Mouse (Mus musculus) embryo, embryonic 11 days (tissue): ENCODE measurements around the gene Hoga1.
A peak's percentile ranks its signal among the peaks of the same experiment; 100 is the strongest.

Experiments
- DNase-seq: peaks from one replicate; pipeline ENCODE4 v3.0.0-alpha.2; 2015

Hoga1 gene

DNA sequence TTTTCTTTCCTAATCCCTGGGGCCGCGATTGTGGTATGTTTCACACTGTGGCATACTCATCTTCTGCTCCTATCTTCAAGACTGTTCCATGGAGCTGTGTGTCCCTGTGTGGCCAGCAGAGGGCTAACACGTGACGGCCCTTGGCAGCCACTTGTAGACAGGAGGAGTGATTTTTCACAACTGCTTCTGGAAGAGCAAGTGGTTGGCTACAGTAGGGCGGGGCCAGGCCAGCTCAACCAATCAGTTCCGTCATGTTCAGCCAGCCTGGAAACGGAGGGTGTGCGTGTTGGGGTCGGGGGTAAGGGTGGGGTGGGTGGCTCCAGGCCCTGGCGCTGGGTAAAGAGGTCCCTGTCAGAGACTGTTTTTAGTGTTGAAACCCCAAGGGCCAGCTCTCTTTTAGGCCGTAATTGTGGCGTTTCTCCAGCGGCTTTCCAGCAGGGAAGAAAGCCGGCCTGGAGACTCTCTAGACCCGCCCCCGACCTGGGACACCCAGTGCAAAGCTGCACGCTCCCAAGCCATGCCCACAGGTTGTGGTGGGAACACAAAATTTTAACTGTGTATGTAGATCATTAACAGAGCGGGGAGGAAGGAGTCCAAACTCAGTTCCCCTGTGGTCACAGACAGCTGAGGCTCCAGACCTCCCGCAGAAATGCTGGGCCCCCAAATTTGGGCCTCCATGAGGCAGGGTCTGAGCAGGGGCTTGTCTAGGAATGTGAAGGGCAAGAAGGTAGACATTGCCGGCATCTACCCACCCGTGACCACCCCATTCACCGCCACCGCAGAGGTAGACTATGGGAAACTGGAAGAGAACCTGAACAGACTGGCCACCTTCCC is at the start of gene Hoga1:
Hoga1 (plus strand) TSS at position 342 of the 834 bp plus-strand sequence.
- DNase-seq = peak; percentile 86

DNA sequence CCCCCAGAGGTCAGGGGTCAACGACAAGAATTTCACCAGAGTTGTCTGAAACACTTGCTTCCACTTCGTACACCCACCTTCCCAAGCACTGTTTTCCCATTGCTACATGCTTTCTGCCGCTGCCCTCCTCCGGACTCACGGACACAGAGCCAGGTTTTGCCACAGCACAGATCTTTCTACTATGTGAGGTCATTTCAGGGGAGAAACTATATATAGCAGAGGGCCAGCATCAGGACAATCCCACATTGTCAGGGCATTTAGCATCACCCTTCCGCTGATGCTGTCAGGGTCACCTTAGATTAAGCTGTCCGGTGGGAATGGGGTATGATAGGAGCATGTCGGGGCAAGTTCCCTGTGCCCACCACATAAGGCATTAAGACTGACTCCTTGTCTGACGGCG is 48.3 kb upstream of the Hoga1 start:
- no peak for DNase-seq

DNA sequence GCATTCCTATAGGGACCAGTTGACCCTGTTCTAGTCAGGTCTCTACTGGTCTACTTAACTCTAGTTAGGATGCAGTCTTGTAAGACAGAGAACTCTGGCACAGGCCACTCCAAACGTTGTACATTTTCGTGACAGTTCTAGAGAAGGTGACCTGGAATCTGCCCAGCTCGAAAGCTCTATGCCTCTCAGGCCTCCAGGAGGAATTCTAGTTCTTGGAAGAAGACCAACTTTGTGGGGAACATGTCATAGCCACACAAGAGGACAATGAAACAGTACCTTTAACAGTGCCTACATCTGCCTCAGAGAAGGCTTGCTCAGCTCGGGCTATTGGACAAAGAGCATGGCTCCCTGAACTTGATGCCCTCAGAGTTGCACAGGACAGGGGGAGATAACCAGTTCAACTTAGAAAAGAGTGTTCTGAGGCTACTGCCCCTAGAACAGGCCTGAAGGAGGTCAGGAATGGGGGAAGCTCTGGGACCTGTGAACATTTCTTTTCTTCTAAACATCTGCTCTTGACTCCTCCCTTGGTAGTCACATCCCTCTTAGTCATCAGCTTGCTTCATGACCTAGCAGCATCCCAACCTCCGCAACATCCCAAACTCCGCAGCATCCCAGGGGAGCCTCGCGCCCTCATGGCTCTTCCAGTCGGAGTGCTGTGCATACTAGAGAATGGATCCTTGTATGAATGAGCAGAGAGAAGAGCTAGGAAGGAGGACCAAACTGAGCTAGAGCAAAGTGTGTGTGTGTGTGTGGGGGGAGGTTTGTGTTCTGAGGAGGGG is 46.5 kb upstream of the Hoga1 start:
- no peak for DNase-seq

DNA sequence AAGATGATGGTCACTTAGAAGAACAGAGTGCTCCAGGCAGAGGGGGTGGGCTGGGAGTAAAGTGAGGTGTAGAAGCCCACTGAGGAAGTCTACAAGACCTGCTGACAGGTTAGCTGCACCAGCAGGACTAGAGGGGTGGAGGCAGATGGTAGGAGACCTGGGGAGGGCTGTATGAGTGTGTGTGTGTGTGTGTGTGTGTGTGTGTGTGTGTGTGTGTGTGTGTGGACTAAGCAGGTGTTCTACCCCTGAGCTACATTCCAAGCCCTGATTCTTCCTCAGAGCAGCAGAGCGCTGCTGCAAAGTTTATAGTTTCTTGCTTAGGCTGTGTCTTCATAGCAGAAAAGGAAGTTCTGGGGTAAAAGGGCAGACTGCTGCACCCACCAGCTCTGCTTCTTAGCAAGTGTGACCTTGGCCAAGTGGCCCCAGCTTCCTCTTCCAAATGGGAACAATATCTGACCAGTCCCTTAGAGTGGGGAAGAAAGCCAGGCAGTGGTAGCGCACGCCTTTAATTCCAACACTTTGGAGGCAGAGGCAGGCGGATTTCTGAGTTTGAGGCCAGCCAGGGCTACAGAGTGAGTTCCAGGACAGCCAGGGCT is 45.6 kb upstream of the Hoga1 start:
- DNase-seq = no peak

DNA sequence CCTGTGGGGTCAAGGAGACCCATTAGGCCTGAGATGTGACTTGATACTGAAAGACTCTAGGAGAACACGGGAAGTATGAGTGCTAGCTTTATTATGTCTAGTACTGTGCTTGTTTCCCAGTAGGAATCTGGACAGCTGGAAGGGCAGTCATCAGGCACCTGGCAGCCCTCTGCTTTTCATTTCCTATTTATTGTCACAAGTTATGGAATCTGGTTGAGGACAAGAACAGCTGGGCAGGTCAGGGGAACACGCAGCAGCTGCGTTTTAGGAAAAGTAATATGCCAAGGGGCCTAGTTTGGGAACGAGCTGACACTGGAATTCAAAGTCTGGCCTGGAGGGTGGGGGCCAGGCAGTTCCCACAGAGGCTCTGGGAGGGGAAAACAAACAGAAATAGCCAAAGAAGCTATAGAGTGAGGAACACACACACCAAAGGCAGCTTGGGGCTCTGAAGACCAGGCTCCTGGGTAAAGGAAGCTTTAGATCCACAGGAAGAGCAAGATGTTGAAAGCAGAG is 44.9 kb upstream of the Hoga1 start:
- peak; percentile 39 for DNase-seq

DNA sequence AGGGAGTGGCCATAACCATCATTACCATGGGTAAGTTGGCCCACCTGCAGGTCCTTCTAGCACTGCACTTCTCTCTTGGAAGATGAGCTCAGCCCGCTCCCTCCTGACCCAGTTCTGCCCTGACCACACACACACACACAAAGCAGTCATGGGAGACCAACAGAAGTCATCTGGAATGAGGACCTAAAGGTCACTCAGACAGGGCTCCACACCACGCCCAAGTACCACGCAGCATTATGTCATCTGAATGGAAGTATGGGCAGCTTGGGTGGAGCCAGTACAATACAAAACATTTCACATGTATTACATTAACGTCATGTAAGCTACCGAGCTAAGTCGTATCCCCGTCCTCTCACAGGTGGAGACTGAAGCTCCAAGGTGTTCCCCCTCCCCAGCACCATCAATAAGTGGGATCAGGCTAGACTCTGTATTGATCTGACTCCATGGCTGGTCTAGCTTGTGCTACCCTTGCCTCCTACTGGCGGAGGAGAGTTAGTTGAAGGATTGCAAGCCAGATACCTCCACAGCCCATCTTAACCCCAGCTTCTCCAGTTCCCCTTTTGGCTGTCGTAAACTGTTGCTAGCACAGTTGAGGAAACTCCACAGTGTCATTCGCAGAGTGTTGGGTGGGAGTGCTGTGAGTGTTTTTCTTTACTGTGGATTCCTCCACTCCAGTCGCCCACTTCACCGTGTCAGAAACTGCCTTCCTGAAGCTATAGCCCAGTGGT is 44.0 kb upstream of the Hoga1 start:
- DNase-seq = no peak

DNA sequence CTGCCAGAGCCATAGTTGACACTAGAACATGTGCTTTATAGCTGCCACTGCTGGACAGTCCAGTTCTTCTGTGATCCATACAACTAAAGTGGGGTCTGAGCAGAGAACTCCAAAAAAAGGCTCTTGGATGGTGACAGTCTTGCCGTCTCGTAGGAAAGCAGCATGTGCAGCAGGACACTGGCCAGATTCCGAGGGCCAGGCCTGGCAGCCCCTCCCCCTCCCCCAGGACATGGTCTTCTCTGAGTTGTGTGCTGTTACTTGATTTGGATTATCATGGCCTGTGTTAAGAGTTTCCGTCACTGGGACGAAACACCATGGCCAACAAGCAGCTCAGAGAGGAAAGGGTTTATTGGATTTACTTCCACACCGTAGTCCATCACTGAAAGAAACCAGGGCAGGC is 41.2 kb upstream of the Hoga1 start:
- DNase-seq = no peak

DNA sequence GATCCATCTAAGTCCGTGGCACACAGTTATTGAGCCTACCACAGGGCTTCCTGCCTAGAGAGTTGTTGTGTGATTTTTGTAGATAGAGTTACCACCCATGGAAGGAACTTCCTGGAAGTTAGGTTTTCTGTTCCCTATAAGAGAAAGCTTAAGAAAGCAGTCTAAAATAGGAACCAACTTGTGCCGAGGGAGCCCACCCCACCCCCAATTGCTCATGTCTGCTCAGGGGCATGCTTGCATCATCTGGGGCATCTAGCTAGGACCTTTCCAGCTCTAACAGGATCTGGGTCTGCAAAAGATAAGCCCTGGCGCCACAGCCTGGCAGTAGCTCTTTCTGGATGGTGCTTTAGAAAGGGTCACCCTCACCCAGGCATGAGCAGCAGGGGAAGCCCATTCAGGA is 39.8 kb upstream of the Hoga1 start:
- DNase-seq = no peak

DNA sequence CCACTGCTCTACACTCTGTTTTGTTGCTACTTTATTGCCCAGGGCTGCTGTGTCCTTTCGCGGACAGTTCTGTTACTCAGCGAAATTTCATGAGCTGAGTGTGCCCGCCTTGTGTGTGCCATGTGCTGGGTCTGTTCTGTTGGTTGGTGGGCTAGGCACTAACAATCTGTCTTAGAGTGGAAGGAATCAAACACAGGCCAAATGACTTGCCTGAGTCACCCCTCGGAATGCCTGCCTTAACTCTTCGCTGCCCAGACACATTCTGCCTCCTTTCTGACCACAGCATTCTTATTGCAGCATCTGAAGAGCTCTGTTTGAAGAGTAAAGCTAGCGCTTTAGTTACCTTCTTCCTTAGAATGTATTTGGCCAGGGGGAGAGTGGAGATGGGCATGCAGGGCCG is 38.8 kb upstream of the Hoga1 start:
- DNase-seq = no peak

DNA sequence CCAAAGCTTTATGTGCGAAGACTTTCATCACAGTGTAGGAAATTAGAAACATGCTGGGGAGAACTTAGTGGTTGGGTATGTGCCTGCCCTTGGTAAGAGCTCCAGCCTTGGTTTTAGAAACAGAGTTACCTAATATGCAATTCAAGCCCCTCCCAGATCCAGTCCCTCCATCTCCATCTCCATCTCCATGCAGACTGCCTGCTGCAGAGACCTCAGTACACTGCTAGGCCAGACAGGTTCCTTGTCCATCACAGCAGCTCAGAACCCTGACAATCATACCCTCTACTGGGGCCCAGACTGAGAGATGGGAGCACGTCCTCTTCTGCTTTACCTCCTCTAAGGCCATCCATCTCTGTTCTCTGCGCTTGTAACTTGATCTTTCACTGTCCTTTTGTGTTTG is 36.8 kb upstream of the Hoga1 start:
- no peak for DNase-seq

DNA sequence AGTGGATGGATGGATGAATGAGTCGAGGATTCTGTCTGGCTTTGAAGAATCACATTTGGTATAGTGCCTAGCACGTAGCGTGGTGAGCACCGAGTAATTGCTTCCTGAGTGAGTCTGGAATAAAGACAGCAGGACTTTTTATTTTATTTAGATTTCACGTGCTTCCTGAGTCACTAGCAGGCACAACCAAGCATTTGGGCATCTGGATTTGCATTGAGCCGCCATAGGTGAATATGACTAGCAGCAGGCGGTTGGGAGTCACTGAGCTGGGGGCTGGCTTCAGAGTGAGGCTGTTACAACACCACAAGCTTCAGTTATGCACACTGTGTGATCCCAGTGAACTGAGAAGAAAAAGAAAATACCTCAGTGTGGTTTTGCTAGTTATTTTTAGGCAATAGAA is 36.3 kb upstream of the Hoga1 start:
- no peak for DNase-seq

DNA sequence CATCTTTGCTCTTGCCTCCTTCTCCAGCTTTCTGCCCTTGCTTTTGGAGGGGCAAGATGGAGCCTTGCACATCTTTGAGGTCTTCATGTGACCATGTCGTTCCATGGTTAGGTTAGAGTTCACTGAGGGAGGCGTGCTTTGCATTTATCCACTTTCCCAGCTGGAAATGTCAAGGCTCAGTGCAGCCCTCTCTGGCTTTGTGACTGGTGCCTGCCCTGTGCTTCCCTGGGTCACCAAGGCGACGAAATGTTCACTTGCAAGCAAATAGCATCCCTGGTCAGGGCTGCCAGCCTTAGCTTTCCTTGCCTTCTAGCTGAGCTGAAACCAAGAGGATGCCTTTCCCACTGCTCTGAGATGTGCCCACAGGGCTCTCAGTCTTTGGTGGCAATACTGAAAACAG is 35.0 kb upstream of the Hoga1 start:
- no peak for DNase-seq

DNA sequence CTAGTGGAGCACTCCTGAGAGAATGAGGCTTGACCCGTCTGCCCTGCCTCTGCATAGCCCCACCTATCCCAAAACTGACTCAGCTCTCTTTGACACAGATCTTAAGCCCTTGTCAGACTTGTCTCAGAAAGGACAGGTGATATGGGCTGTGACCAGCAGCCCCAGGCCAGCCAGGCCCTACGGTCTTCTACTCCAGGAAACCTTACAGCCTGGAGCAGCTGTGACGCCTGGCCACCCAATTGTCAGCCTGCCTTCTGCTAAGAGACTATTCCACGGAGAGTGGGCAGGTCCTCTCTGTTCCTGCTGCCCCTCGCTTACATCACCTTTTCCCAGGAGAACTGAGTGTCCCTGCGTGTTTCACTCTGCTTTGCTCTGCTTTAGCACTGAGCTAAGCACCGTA is 34.3 kb upstream of the Hoga1 start:
- DNase-seq = no peak

DNA sequence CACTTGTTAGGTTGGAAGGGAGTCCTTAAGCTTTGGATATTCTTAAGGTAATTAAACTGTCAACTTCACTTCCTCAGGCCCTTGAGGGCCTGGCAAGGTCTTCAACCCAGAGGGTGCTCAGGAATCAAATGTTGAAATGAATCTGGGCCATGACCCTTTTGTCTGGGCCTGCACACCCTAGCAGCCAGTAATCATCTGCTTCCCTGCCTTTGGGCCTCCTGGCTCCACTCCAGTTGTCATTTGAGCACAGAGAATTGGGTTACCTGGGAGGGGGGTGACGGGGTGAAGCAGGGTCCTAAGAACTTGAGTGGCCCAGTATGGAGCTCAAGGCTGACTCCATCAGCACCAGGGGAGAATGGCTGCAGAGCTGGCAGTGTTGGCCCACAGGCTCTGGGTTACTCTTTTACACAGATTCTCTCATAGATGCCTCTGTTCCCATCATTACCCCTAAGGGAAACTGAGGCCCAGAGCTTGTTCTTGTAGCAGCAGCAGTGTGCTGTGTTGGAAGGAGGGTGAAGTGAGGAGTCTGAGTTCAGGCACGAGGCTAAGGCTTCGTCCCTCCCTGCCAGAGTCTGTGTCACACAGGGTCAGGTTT is 31.1 kb upstream of the Hoga1 start:
- DNase-seq = no peak

DNA sequence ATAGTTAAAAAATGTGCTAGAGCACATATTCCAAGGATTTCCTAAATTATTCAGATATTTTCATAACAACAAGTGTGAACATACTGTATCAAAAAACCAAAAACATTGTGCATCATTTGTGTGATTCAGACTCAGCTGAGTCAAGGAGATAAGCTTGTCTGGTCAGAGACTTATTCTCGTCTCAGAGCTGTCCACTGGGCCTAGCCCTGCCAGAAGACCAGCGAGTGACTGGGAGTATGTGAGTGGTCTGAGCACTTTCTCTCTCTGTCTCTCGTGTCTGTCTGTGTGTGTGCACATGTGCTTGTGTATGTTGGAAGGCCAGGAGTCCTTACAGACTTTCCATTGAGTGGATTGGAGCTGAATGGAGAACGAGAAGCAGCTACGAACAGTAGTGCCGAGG is 30.4 kb upstream of the Hoga1 start:
- no peak for DNase-seq

DNA sequence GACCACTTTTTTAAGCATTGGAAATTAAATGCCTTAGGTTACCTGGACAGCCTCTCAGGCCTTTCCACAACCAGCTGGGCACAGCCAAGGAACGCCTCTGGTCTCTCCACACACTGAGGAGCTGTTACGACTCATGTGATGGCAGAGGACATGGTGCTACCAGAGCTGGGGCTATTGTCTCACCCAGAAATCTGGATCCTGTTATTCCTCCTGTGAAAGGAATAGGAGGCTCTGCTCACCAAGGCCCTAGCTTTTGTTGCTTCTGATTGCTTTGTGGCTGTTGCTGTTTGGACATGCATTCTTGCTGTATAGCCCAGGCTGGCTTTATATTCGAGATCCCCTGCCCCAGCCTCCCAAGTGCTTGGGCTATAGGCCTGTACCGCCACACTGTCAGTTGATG is 29.2 kb upstream of the Hoga1 start:
- DNase-seq = no peak

DNA sequence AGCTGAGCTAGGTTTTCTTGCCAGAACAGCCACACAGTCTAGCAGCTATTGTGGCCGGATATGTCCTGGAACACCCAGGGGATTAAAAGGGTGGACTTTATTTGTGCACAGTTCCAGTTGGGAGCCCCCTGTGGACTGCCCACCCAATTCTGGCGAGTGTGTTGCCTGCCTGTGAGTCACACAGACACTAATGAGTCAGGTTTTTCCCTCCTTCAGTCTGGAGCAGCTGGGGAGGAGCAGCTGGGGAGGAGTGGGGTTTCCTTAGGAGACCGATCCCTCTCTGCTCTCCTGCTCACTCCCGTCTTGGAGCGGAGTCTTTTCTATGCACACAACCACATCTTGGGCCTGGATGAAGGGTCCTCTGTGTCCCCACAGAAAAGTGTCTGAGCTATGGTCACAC is 28.6 kb upstream of the Hoga1 start:
- DNase-seq = no peak

DNA sequence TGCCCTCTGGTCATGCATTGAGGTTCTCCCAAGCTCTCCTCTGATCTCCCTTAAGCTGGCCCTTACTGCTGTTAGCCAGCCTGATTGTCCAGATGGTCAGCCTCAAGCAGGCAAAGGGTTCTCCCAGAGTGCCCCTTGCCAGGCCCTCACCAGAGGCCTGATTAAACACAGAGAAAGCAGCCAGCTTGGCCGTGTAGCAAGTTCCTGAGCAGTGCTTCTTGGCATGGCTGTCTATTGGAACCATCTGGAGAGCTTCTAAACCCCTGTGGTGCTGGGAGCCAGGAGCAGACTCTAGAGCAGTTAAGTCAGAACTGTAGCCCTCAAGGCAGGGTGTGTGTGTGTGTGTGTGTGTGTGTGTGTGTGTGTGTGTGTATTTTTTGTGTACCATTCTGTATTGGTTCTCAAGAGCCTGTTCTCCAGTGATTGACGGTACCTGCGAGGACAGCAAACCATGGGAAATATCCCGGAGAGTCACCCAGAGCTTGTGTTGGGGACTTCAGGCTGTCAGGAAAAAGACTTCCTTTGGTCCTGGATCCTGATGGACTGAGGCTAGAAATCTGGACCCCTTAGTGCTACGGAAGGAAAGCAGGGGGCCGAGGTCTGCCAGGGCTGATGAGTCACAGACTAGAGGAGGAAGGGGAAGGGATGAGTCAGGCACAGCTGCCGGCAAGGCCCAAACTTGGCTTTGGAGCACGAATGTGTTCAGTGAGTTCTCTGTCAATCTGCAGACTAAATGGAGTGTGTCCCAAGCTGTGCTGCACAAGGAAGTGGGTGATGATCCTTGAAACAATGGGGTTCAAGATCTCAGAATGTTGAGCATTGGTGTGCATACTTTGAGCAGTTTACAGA is 27.8 kb upstream of the Hoga1 start:
- DNase-seq = no peak

DNA sequence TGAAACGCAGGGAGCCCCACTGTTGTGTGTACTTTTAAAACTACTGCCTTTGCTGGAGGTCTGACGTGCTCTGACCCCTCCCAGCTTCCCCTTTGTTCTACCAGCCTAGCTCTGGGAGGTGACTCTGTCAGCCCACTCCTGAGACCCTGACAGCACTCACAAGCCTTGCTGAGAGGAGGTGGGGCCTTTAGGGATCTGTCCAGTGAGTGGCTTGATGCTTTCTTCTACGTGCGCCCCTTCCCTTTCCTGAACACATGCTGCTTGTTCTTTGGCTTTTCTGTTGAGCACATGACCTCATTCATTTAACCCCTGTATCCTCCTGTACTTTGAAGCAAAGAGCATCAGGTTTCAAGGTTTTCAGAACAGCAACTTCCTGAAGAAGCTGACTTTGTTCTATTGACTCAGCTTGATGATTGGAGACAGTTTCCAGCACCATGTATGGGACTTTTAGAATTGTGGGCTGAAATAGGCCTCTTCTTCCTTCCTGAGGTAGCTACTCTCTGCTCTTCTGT is 26.3 kb upstream of the Hoga1 start:
- DNase-seq = peak; percentile 47

DNA sequence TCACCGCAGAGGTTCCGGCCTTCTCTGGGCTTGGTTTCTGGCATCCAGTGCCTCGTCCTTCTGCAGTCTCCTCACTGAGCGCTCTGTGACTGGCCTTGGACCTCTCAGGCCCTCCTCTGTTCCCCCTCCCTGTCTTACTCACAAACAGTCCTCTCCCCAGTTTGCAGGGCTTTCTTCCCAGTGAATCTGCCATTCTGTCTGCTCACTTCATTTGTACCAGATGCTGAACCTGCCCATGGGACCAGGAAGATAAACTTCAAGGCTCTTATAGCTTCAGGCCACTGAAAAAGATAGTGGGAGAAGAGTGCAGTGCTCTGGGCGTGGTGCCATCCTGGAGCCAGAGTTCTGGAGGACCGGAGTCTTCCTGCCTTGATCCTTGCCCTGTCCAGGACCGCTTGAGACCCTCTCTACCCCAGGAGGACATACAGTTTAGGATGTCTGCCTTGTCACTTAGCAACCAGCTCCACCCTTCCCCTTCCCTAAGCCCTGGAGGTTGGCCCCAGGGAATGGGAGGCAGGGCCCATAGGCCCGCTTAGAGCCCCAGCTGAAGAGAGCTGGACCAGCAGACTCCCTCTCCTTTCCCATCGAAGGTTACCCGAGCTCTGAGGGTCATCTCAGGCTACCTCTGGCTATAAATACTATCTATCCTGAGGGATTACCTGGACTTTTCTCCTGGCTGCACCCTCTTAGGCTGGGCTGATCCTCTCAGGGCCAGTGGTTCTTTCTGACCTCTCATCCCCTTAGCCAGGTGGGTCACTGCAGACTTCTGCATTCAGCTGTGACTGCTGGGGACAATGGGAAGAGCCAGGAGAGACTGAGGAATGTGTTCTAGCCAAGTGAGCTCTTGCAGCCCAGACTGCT is 23.5 kb upstream of the Hoga1 start:
- DNase-seq = no peak

DNA sequence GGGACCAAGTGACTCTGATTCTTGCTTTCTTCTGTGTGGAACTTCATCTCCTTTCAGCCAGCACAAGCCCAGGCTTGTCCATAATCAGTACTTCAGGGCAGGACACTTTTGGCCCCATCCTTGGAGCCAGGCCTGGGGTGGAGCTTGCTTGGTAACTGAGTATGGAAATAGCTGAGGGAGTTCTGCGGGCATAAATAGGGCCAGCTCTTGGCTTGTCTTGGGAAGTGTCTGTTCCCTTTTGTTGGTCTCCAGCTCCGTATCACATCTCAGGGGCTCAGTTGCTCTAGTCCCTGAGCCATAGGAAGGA is 22.9 kb upstream of the Hoga1 start:
- DNase-seq = no peak
